Mouse (Mus musculus): Measurements from ENCODE around the gene Smyd3. TPM values are rescaled to one million over a fixed set of nuclear protein-coding genes. Genes with fewer than 3 reads are reported as not detected.

Gene Smyd3
- 7.1 TPM for polyA plus RNA-seq (2014; fragmentation: Illumina TruSeq; extraction: RNeasy Lipid Tissue Mini Kit (QIAGEN cat#74804); ENCODE audit: insufficient read depth, low read depth, low replicate concordance)

GRCm38 (mm10) chr1:179517713-179518465, at the start of gene Smyd3:
Gene Smyd3, minus strand, starts transcription at chr1:179518041.

GRCm38 (mm10) chr1:179545768-179546550, 28.1 kb upstream of the Smyd3 start, which contains the start of the genes Tfb2m and Cnst:
Gene Tfb2m, minus strand, starts transcription at chr1:179546267.
Gene Cnst, plus strand, starts transcription at chr1:179546370.

Other genes starting within 250 kb of the Smyd3 start
- gene Tfb2m, start 28.2 kb upstream of the Smyd3 start, polyA plus RNA-seq (2014; fragmentation: Illumina TruSeq; extraction: RNeasy Lipid Tissue Mini Kit (QIAGEN cat#74804); ENCODE audit: insufficient read depth, low read depth, low replicate concordance): 13.5 TPM
- gene Cnst, start 28.3 kb upstream of the Smyd3 start, polyA plus RNA-seq (2014; fragmentation: Illumina TruSeq; extraction: RNeasy Lipid Tissue Mini Kit (QIAGEN cat#74804); ENCODE audit: insufficient read depth, low read depth, low replicate concordance): 11.5 TPM
- 22.0 TPM for gene Sccpdh, start 150.2 kb upstream of the Smyd3 start, polyA plus RNA-seq (2014; fragmentation: Illumina TruSeq; extraction: RNeasy Lipid Tissue Mini Kit (QIAGEN cat#74804); ENCODE audit: insufficient read depth, low read depth, low replicate concordance)
- not detected for gene Kif28, start 227.2 kb upstream of the Smyd3 start, polyA plus RNA-seq (2014; fragmentation: Illumina TruSeq; extraction: RNeasy Lipid Tissue Mini Kit (QIAGEN cat#74804); ENCODE audit: insufficient read depth, low read depth, low replicate concordance)

Data from lung, adult 10 weeks (tissue).